Mouse (Mus musculus) CD8-positive naive resting alpha-beta T cell, adult 57 days (primary cell): ENCODE data around the gene Tab1. TPM values are rescaled to one million over a fixed set of nuclear protein-coding genes. Genes with fewer than 3 reads are reported as not detected.

Experiments
- total RNA-seq: library from RNA; stranded (reverse); gene quantifications from one replicate; pipeline ENCODE4 v1.2.4, GENCODE M21; 2023

The Tab1 gene
- 23.3 TPM for total RNA-seq

DNA sequence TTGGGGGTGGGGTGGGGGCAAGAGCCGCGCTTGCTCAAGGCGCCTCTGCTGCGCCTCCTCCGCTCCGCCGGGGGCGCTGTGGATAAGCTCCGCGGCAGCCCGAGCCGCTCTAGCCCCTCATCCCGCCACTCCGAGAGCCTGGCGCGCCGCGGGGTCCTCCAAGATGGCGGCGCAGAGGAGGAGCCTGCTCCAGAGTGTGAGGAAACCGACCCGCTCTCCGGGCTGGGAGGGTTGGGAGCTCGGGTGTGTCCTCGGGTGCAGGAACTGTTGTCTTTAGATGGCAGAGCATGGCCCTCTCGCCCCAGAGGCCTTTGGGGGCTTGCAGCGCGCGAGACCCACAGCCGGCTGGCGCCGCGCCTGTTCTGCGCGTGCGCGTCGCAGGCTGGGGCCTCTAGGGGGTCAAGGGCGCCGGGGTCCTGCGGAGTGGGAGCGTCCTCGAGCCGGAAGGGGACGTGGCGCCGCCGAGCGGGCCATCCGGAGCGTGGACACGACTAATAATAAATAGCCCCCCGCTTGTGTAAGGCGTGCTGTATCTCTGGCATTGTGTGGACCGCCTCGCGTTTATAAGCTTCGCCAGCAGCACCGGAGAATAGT is at the start of gene Tab1:
Gene Tab1 (plus strand): TSS at position 135 of the 594 bp plus-strand sequence.

DNA sequence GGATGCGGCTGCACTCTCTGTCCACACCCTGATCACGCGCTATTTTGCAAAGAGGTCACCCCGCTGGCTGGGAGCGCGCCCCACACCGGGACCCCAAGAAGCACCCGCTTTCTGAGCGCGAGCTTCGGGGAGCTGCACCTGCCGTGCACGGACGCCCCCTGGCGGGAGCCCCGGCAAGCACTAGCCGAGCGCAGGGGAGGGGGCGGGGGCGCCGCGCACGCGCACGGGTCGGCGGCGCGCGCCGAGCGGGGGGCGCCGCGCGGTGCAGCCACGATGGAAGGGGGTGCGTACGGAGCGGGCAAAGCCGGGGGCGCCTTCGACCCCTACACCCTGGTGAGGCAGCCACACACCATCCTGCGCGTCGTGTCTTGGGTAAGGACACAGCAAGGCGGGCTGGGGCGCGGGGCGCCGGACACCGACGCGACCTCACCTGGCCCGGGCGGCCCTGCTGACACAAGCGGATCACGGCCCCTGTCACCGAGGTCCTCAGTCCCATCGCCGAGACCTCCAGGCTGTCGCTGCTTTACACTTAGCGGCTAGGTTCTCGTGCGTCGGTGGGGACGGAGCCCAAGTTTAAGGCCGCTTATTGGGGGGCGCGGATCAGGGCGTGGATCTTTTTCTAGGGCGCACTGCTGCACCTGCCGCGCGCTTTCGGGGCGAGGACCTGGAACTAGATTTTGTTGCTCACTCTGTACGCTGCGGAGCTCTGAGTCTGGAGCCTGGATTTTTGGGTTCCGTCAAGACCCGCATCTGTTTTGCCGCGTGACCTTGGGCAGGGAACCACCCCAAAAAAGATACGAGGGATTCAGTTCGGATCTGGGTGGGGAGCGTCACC is 41.6 kb upstream of the Tab1 start, which contains the start of the genes Syngr1 and Rpl3:
Gene Syngr1 (plus strand): TSS at position 214 of the 835 bp plus-strand sequence.
Gene Rpl3 (minus strand): TSS at position 748 of the 835 bp plus-strand sequence.

DNA sequence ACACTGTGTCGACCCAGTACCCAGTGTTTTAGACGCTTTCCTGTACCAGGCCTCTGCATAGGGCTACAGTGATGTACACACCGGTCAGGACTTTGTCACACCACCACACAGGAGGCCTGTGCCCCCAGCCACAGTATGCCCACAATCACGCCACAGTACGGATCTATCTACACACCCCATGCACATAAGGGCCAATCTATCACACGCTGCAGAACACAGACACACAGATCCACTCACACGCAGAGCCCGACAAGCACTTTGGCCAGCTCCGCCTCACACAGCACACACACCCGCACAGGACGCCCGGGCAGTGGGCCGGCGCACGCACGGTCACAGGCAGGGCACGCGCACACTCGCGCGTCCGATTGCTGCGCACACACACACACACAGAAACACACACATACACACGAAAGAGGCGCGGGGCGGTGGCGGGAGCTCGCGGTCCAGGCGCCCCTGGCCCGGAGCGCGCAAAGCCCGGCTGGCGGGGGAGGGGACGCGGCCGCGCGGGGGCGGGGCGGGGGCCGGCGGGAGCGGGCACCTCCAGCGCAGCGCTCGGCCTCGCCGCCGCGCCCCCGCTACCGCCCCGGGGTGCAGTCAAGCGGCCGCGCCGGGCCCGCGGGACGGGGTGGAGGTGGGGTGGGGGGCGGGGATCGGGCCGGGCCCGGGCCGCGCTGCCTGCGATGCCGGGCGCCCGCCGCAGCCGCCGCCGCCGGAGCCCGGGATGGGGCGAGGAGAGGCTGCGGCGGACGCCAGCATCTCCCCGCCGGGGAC is 40.3 kb downstream of the Tab1 start, which contains the start of gene Mgat3:
Gene Mgat3 (plus strand): TSS at position 721 of the 771 bp plus-strand sequence.

Other genes starting within 250 kb of the Tab1 start
- gene Apobec3, start 241.5 kb upstream of the Tab1 start, total RNA-seq = 108 TPM
- gene Cbx7, start 162.0 kb upstream of the Tab1 start, total RNA-seq = 103 TPM
- 0.80 TPM for gene Pdgfb, start 118.2 kb upstream of the Tab1 start, total RNA-seq
- gene Syngr1, start 41.8 kb upstream of the Tab1 start, total RNA-seq = not detected
- 1,557 TPM for gene Rpl3, start 41.3 kb upstream of the Tab1 start, total RNA-seq
- not detected for gene Mgat3, start 40.6 kb downstream of the Tab1 start, total RNA-seq
- gene Mief1, start 100.9 kb downstream of the Tab1 start, total RNA-seq = 49.8 TPM
- gene AC140267.1, start 102.7 kb downstream of the Tab1 start, total RNA-seq = 10.1 TPM
- 363 TPM for gene Atf4, start 122.1 kb downstream of the Tab1 start, total RNA-seq
- gene Rps19bp1, start 131.2 kb downstream of the Tab1 start, total RNA-seq = 23.2 TPM
- gene Cacna1i, start 154.1 kb downstream of the Tab1 start, total RNA-seq = 2.8 TPM